Mouse (Mus musculus) CD8-positive naive resting alpha-beta T cell, adult 2 months (primary cell): ENCODE results near the gene Hoxa13.
A peak's percentile ranks its signal among the peaks of the same experiment; 100 is the strongest.

Source experiments
- DNase-seq, 2 experiments: peaks; one replicate each; pipeline ENCODE4 v3.0.0; 2022; ENCODE audit warnings: low read depth in 2 of 2, low spot score in 2 of 2

Hoxa13 gene

DNA sequence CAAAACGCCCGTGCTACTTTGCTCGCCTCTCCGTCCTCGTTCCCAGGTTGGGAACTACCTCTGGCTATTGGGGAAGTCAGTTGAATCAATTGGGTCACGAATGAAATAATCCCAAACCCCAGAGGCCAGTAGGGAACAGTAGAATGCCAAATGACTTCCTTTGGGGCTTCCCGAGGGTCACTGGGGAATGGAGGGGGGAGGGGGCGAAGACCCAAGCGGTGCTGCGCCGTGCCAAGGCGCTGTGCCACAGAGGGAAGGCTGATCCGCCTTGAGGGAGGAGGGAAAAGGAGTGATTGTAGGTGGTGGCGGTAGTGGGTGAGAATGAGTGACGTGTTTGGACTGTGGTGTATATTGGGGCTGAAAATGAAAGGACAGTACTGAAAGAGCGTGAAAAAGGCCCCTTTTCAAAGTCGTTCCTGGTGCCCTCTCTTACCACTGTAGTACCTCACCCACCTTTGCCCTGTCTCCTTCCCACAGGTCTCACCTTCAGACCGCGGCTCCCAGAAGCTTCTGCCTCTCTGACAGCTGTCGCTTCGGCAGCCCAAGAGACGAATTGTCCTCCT lies 48.0 kb downstream of the Hoxa13 start:
- no peak for DNase-seq

DNA sequence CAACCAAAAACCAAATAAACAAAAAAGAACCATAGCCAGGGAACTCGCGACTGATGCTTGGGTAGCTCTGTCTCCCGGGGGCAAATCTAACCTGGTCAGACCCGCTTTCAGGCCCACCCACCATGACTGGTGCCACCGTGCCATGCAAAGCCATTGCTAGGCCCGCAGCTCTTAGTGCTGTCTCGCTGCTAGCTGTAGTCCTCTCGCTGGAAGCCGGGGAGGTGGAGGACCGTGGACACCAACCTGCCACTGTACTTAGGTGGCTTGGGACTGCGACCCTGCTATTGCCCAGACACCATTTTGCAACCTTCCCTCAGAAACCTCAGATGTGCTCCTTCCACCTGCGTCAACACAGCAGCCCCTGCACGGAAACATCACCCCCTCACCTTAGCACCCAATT lies 48.7 kb downstream of the Hoxa13 start:
- DNase-seq, result no peak

DNA sequence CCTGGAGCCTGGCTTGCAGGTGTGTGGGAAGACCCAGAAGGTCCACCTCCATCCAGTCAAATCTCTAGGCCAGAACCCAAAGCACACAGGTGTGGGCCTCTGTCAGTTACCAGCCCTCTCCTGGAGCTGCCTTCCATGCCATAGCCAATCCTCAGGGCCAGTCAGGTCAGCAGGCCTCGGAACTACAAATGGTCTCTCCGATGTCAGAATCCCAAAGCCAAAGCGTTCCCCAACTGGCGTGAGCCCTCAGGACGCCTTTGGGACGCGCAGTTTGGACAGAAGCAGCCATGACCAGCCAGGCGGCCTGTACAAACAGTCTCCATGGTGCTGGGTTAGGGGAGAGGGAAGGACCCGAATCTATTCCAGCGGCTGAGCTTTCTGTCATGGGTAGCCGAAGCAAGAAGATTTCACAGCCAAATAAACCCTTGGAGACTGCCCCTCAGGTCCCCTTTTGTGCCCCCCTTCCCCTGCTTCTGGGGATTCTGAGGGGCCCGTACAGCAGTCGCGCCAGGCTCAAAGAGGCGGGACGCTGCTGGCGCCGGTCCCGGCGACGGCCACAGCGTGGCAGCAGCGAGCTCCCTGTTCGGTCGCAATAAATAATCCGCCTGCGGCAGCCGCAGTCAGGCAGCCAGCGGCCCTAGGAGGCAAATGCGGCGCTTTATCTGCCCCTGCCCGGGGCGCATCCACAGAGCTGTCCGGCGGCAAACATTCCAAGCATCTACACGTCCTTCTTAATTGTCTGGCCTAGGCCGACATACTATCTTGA lies 49.3 kb downstream of the Hoxa13 start:
- DNase-seq, result peak; percentile 60 to 73

DNA sequence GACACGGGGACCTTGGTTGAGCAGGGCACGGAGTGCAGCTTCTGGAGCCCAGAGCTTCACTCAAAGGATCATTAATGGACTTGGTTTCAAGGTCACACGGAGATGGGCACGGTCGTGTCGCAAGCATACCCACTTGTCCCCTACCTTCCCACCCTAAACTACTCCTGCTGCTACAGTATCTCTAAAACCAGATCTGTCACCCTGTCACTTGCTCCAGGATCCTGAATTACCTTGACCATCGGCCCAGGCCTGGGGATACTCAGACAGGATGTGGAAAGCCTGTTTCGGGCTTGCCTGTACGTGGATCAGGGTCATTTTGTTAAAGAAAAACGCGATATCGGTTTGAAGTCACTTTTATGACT lies 51.0 kb downstream of the Hoxa13 start:
- no peak for DNase-seq

GRCm38 (mm10) chr6:52208868-52209684 lies 51.6 kb downstream of the Hoxa13 start:
- no peak for DNase-seq

DNA sequence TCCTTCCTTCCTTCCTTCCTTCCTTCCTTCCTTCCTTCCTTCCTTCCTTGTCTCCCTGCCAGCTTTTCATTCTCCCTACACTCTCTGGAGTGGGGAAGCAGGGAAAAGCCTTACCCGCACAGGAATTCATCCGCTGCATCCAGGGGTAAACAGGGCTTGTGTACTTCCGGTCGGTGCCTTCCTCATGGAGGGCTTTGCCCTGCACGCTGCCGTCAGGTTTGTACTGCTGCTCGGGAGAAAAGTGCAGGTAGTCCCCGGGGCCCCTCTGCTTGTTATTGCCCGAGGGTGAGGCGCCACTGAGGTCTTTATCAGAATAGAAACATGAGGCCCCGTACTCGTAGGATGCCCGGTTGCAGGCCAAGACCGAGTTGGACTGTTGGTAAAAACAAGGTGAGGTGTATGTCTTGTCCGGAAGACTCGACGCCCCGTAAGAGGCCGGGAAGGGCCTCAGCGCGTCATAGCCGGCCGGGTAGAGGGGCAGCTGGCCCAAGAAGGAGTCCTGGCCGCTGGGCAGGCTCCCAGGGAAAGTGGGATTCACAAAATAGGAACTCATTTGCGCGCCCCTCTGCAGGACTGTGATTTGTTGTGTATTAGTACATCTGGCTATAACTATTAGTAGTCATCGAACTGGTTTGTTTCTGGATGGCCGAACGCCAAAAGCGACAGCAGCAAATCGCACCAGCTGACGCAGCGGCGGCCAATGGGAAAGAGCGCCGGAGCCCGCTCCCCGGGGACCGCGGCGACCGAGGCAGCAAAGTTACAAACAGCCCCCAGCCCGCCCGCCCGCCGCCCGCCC lies 52.4 kb downstream of the Hoxa13 start, which contains the start of gene Hoxa6:
TSS of gene Hoxa6 (minus strand) at position 651 of the 796 bp plus-strand sequence.
- DNase-seq, result no peak
